Mouse (Mus musculus) 3134 (cell line): ENCODE measurements around the gene Cnih3.

Experiments
- DNase-seq: peaks from one replicate; pipeline ENCODE4 v3.0.0-alpha.2; 2011; ENCODE audit warnings: low spot score; ENCODE audit not compliant: insufficient read length; ENCODE audit errors: extremely low read depth

The Cnih3 gene

DNA sequence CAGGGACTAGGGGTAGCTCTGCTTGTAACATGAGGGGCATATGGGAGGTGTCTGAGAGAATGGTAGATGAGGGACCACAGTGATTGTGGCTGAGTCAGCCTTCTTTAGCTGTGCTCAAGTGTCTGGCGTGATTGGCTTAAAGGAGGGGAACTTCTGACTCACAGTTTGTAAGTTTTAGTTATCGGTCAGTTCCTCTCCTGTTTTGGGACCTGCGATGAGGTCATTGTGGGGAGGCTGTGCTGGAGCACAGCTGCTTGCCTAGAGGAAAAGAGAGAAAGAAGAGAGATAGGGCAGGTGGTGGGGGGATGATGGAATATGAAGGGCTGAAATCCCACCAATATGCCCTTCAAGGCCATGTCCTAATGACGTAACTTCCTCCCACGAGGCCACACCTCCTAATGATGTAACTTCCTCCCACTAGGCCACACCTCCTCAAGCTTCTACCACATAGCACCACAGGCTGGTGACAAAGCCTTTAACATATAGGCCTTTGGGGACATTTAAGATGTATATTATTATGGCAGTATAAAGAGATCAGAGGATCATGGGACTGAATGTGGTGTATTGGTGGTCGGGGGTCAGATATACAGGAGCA lies 42.9 kb downstream of the Cnih3 start:
- peak; percentile 78 for DNase-seq

DNA sequence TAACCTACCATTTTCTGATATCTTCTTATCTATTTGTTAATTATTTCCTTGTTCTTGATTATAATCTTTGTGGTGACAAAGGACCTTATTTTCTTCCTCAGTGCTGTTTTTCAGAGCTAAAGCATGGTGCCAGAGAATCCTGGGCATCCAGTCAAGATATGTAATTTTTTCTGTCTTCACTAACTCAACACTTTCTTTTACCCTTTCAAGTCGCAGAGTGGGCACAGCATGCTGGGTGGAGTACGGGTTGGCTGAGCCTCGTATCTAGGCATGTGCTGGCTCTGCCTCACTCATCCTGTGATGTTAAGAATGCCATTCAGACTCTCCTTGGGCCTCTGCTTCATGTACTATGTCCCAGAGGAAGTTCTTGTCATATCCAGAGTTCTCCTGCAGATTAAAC lies 46.8 kb downstream of the Cnih3 start:
- no peak for DNase-seq

DNA sequence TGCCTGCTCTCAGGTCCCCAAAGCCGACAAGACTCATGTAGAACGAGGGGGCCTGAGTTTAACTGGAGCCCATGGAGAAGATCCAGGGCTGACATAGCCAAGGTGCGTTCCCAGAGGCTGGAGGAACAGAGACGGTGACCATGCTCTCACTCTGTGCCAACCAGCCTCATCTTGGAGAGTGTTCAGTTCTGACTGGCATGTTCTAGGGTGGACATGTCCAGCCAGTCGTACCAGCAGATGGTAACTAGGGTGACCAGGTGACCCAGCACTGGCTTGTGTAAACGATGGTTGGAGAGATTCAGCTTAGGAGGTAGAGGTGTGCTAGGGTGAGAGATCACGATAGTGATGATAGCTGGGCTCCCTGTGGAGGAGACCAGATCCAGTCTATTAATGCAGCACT lies 50.6 kb downstream of the Cnih3 start:
- DNase-seq, result no peak

DNA sequence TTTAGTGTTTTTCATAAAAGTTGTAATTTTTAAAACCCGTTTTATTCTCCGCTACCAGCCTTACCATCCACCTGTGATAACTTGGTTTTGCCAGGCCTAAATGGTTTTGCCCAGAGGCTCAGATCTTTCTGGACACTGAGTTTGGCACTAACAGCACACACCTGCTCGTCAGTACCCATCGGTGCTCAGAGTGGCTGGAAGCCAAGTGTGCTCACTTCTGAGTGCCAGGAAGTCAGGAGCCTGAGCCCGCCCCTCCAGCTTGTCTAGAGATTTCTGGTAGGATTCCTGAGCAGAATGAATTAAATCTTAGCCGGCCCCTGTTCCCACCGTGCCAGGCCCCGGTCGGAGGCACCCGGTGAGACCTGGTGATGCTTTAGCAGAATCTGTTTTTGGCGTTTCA lies 54.9 kb downstream of the Cnih3 start:
- DNase-seq, result no peak

DNA sequence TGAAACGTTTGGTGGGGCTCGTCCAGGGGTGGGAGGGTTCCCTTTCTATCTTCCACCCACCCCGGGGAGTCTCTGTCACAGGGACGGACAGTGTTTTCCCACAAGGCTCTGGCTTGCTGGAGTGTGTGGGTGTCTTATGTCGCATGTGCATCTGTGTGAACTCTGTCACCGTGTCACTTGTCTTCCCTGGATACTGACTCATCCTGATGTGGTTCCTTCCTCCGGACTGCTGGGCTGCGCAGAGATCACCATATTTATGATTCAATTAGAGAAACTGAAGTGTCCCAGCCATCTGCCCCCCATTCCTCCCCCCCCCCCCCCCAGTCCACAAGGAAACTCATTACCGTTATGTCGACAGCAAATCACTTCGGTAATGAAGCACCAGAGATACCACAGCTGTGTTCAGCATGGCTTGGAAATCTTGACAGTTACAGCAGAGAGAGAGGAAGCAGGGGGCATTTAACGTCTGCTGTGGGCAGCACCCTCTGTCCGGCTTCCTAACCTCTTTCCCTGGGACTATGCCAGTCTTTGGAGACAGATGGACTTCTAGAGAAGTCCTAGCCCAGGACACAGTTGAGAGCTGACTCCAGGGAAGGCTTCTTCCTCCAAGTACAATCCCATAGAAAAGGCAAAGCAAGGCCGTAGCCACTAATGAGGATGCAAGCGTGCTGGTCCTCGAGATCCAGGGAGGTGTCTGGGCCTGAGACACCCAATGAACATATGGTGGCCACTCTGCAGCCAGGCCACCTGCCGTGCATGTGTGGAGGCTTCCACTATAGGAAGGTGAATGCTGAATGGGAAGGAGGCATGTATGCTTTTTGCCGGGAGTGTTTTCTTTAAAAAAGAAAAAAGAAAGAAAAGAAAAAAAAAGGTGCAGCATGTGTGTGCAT lies 55.9 kb downstream of the Cnih3 start:
- peak; percentile 27 for DNase-seq

DNA sequence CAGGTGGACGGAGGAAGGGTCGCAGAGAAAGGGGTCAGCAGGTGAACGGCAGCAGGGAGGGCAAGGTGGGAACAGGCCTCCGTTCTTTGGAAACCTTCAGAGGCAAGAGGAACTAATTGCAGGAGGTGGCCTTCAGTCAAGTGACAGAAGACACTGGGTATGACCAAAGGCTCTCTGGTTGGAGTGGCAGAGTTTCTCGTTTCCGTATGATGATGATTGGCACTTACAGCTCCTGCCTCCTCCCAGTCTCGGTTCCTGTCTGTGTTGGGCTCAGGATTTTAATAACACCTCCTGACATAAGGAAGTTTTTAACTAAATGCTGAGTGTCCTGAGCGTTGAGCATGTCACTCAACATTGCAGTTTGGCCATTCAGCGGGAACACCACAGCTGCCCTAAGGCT lies 57.3 kb downstream of the Cnih3 start:
- no peak for DNase-seq

DNA sequence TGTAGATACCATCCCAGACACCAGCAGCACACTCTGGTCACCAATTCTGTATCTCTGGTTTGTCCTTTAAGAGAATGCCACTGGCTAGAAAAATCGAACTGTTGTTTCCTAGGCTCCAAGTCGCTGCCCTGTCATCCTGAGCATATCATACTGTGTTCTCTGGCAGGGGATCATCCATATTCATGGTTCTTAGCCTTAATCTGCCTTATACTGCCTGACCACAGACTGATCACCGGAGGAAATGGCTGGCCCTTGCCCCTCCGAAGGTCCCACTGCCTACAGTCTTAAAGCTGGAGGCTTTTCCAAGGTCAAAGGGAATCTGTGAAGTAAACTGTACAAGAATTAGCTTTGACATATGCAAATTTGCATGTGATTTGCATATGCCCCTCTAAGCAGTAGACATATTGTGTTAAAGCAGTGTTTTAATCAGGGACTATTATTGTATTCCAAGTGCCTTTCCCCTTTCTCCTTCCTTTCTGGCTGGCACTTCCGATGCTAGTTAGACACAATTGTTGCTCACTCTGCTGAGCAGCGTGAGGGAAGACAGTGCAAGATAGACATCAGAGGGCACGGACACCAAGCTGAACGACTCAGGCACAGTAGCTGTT lies 58.3 kb downstream of the Cnih3 start:
- DNase-seq, result no peak

DNA sequence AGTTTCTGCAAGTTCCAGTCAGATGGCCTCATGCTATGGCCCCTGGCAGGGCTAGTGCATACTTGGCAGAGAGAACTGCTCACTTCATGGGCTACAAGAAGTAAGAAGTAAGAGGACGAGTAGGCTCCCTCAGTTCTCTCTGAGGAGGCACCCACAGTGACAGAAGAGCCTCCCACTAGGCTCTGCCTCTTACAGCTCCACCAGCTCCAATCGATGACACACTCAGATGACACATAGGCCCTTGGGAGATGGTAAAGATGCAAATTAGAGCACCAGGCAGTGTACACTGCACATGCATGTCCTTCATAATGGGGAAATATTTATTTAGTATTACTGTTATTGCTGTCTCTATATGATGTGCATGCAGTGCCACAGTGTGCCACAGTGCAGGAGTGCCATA lies 62.6 kb downstream of the Cnih3 start:
- DNase-seq, result peak; percentile 45

DNA sequence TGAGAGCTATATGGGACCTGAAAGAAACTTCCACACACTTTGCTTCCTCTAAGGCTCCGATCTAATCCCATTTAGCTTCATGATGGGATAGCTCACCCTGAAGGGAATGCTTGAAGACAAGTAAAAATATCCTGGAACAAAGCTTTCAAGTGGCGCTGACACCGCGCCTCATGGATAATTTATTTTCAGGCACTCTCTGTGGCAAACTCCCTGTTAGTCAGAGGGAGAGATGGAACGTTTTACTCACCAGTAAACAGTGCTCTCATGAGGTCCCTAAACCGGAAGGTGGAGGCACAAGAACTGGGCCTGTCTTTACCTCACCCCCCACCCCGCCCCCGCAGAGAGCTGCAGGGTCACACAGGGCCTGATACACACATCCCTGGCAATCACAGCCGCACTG lies 64.4 kb downstream of the Cnih3 start:
- DNase-seq, result peak; percentile 53

DNA sequence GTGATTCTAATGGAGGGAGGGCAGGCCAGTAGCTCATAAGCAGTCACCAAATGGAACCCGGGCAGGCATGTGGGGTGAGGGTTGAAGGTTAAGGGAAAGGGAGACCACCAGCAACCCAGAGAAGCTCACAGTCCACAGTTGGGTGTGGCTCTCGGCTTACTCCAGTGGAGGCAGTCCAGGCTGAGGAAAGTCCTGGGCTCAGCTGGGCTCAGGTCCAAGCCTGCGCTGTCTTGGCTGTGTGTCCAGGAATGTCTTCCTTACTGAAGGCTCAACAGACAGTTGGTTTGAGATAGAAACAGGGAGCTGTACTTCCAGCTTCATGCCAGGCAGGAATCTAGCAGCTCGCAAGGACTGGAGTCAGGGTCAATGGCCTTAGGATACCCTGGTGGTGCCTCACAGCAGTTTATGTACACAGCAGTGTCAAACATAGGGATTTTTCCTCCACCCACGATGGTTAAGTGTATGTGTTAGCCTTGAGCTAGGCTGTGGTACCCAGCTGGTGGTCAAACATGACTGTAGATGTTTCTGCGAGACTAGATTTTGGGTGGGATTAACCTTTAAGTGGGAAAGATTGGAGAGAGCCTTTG lies 65.6 kb downstream of the Cnih3 start:
- DNase-seq, result peak; percentile 76

DNA sequence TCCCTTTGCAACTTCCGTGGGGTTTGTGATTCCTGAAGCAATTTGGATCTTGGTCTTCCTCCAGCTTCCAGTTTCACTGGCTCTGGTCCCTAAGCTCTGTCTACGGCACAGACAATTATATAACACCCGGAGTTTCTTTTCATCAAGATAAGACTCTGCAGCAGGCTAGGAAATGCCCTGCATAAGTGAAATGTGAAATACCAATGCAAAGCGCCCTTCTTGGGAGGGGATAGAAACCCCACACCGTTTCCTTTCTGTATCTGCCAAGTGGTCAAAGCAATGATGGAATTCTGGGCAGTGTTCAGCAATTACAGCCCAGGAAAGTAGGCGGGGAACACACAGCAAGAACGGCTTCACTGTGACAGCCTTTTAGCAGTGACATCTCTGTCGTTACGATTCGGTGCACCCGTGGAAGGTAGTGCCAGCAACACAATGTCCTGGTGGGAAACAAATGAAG lies 67.7 kb downstream of the Cnih3 start:
- DNase-seq, result no peak

DNA sequence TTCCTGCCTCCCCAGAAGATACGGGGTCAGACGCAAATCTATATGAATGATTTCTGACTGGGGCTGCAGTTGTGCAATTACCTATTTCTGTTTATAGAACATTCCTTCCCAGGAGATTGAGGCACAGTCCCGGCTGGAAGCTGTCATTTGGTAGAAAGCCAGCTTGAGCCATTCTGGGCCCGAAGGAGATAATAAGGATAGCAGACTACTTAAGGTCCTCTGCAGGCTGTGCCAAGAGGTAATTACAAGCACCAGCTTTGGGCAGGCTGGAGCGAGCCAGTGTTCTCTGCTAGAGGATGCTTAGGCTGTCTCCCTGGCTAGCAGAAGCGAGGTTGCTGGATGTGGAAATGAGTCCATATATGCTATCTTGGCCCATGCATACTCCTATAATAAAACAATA lies 70.4 kb downstream of the Cnih3 start:
- DNase-seq, result no peak

DNA sequence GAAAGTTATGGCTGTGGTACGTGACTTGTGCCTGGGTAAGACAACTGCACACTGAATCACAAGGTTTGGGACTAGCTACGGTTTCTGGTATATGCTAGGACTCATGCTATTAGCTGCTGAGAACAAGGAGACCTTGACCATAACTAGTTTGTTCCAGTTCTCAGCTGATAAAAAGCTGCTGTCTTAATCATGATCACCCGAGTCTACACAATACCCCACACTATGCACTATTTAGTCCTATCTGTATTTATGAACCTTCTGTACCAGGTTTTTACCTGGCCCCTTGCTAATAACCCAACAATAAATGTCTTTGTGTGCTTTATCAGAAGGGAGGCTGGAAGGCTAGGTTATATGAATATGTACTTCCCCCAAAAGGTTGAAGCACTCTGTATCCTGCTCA lies 72.5 kb downstream of the Cnih3 start:
- DNase-seq, result peak; percentile 30

DNA sequence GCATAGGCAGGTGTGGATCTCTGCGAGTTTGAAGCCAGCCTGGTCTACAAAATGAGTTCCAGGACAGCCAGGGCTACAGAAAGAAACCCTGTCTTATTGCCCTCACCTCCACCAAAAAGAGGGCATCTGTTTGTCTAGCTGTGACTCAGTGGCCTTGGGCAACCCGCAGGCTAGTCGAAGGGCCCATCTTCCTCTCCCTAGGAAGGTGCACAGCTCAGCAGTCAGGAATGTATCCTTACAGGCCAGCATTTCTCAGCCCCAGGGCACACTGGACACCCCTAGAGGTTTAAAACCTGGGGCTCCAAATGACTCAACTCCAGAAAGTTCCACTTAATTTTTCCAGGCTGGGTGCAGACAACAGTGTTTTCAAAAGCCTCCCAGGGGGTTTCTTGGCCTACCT lies 73.0 kb downstream of the Cnih3 start:
- DNase-seq, result peak; percentile 80

DNA sequence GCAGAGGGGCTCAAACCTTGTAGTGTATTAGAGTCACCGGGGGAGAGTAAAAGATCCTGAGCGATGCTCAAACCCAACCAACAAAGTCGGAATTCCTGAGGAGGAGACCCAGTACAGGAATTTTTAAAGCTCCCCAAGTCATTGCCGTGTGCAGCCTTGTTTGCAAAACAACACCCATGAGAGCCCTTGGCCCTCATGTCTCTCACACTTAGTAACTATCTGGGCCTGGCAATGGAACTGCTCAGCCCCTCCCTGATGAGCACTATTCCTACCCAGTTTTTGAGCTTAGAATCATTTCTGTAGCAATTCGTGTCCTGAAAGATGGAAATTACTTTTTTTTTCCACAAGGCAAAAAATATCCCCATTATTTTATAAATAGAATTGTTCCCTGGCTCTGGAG lies 74.0 kb downstream of the Cnih3 start:
- DNase-seq, result no peak

DNA sequence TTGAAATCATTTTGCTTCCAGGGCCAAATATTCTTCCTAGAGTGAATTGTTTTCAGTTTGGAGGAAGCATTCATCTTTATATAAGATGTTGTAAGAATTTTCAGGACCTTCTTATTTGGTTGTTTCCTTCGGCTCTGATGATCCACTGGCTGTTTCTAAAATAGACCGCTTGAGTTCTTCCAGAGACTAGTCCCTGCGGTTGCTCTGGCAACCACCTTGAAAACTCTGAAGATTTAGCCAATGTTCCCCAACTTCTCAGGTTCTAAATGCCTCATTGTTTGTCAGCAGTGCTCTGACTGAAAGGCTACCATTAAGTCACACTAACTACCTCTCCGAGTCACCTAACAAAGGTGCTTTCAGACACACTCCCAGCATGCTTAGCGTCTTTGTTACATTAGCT lies 80.8 kb downstream of the Cnih3 start:
- no peak for DNase-seq

DNA sequence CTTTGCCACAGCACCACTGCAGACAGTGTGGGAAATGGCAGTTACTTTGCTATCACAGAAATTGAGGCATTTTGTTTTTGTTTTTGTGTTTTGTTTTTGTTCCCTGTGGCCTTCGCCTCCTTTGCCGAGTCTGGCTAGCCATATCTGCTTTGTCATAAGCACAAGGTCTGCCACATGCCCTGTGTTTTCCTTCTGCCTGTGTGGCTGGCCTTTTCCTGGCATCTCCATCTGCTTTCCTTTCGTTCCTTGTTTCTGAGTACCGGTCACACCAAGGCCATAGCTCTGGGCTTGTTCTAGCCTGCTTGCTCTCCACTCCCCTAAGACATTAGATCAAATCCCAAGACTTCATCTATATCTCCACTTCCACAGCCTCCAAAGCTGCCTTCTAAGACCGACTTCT lies 83.0 kb downstream of the Cnih3 start:
- no peak for DNase-seq

DNA sequence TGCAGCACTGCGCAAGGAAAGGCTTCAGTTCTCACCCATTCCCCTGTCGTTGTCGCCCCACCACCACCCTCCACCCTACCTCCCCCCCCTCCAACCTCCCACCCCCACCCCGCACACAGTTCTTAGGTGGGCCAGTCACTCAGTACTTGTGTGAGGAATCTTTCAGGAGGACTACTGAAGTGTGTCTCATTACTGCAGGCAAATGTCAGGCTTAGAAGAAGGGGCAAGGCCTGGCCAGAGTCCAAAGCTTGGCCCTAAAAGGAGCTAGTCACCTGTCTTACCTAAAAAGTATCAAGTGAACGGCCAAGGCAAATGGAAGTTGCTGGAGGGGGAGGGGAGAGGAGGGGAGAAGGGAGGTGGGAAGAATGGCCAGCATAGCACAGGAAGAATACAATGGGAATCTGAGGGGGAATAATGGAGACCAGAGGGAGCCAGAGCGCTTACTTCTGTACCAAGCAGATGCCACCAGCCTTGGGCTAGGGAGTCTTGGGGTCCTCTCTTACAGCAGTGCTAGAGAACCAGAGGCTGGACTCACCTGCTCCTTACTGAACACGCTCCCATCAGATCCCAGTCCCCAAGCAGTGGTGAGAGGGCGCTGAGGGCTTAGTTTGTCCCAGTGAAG lies 88.7 kb downstream of the Cnih3 start:
- DNase-seq, result no peak

DNA sequence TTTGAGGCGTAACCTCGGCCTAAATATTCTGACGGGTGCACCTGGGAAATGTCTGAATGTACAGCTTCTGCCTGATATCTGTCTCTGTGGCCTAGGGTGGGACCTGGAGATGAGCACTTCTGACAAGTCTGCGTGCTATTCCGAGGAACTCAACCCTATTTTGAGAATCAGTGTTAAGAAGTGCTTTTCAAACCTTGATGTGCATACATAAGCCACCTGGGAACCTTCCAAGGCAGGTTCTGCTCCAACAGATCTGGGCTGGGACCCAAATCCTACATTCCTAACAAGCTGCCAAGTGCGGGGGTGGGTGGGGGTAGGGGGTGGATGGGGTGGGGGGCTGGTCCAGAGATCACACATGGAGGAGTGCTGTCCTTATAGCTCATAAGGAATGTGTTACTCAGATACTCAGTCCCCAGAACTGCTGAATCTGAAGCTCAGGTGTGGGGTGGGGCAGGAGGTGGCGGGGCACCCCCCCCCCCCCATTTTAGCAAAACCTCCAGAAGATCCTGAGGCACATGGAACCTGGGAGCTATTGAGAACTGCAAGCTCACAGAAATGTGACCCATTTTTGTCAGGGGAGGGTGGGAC lies 89.3 kb downstream of the Cnih3 start:
- no peak for DNase-seq

DNA sequence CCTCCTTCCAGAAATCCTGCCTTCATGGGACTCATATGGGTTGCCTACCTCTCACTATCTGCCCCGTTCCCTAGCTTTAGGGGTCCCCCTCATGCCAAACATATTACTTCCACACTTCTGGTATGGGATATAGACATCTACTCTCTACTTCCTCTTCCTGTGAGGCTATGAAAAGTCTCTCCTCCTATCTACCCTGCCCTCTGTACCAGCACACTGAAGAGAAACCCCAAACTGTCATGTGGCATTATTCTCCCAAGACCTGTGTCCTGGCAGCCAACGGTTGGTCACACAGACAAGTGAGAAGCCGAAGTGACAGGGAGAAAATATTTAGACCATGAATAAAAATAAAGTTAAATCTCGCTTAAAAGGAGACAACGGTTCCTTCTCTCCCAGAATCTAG lies 92.6 kb downstream of the Cnih3 start:
- DNase-seq, result no peak
